Mouse (Mus musculus) CD4-positive helper T cell, adult 2 months (primary cell): ENCODE data around the gene Unkl.

Experiments used
- DNase-seq: peaks from one replicate; pipeline ENCODE4 v3.0.0-alpha.2; 2012; ENCODE audit warnings: low read depth, missing footprints, low spot score

Unkl gene

DNA sequence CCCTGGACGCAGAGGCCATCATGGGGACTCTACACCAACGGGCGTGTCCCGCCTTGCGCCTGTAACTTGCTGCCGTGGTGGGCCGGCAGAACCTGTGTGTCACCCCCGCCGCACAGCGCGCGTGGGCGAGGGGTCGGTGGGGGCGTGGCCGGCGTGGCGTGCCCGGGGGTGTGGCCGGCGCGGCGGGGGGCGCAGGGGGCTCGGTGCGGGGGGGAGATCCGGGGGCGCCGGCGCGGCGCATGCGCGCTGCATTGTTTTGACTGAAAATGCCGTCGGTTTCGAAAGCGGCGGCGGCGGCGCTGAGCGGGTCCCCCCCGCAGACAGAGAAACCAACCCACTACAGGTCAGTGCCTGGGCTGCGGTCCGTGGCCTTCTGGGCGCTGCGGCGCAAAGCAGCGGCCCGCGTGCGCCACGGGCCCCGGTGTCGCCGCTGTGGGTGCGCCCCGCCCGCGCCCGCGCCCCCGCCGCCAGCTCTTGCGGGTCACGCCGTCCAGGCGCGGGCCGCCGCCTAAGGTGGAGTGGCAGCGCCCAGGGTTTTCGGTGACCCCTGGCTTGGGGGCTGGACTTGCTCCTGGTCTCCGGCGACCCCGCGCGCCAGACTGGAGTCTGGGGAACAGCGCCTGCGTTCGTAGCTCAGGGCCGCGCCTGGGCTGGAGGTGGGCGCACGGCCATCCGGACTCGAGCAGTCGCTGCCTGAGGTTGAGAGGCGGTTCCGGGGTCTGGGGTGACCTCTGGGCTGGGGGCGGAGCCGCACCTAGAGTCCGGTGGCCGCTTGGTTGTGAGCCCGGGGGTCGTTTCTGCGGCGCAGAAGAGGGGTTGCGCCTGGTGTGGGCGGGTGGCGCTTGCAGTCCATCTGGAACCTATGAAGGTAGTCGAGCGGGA lies at the start of gene Unkl:
Unkl (plus strand) TSS at position 248 of the 882 bp plus-strand sequence.
- peak; percentile 81 for DNase-seq

GRCm38 (mm10) chr17:25138803-25139202 lies 49.4 kb upstream of the Unkl start:
- DNase-seq, result no peak

DNA sequence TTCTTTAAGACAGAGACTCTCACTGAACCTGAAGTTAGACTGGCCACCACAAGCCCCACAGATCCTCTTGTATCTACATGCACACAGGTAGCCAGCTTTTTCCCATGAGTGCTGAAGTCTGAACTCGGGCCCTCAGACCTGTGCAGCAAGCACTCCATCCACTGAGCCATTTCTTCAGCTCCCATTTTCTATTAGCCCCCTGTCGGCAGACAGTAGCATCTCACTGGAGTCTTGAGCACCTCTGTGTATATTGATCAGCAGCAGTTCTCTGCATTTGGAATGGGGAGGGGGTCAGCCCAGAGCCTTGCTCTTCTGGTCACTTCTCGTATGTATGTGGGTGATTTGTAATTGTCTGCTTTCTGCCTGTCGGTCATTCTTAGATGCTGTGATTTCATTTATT lies 48.2 kb upstream of the Unkl start:
- DNase-seq, result no peak

- no peak for DNase-seq
Observed at GRCm38 (mm10) chr17:25162161-25162560, 26.0 kb upstream of the Unkl start, which contains the start of gene Ccdc154. Ccdc154 (plus strand) TSS chr17:25162461.

- DNase-seq, result no peak
Observed at GRCm38 (mm10) chr17:25163387-25163786, 24.8 kb upstream of the Unkl start.

DNA sequence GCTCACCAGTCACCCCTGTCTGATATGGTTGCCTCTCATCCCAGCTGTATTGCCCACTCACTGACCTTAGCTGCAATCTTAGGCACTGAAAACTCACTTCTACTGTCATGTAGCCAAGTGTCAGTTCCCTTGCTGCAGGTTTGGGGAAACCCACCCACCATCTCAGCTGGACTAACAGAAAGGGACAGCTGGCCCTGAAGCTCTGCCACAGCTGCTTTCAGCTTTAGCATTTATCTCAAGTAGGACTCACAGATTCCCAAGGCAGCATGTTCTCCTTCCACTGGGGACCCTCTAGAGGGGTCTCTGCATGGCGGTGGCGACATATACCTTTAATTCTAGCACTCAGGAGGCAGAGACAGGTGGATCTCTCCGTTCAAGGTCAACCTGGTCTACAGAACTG lies 23.4 kb upstream of the Unkl start:
- DNase-seq, result no peak

GRCm38 (mm10) chr17:25165970-25166671 lies 22.1 kb upstream of the Unkl start:
- no peak for DNase-seq

DNA sequence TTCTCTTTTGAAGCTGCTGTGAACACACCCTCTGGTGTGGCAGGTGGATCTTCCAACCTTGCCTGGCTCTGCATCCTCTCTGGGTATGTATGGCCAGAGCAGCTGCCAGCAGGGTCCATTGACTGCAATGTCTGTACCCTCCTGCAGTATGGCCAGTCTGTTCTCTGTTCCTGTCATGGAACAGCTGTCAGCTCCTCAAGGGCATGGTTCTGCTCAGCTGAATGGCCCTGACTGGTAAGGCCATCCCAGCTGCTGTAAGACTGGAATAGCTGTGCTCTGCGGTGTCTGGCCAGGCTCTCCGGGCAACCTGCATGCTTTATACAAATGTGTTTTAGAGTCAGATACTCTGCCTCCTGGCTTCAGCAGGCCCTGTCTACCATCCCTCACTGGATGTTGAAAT lies 18.5 kb upstream of the Unkl start:
- DNase-seq, result no peak

GRCm38 (mm10) chr17:25172558-25172957 lies 15.6 kb upstream of the Unkl start:
- DNase-seq, result no peak

DNA sequence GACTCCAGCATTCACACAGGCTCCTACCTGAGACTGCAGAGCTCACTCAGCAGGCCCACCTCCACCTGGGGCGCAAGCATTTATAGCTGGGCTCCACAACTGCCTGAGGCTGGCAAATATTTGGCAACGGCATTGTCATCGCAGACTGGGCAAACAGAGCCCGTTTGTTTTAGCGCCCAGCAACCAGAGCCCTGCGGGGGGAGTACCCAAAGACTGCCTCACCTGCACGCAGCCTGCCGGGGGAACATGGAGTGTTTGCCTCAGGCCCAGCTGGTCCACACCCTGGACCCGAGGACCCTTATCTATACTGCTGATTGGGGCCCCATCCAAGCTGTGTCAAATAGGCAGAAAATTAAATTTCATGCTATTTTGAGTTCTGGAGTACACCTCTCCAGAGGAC lies 12.8 kb upstream of the Unkl start, which contains the start of gene Gm38655:
Gm38655 (minus strand) TSS at position 61 of the 400 bp plus-strand sequence.
- DNase-seq, result no peak

DNA sequence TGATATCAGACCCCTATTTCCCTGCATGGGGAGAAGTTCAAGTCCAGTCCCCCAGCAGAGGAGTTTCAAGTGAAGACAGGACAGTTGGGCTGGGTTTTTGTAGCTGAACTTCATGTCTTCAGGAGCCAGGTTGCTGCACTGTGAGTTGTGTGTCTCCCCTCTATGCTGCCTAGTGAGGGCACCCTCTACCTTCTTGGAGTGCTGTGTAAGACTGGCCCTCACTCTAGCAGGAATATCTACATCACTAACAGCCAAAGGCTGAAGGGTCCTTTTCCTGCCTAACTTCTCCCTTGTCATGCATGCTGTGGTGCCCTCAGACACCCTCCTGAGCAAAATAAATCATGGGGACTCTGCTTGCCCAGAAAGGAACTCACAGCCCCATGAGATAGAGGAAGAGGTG lies 5.0 kb upstream of the Unkl start:
- peak; percentile 30 for DNase-seq

DNA sequence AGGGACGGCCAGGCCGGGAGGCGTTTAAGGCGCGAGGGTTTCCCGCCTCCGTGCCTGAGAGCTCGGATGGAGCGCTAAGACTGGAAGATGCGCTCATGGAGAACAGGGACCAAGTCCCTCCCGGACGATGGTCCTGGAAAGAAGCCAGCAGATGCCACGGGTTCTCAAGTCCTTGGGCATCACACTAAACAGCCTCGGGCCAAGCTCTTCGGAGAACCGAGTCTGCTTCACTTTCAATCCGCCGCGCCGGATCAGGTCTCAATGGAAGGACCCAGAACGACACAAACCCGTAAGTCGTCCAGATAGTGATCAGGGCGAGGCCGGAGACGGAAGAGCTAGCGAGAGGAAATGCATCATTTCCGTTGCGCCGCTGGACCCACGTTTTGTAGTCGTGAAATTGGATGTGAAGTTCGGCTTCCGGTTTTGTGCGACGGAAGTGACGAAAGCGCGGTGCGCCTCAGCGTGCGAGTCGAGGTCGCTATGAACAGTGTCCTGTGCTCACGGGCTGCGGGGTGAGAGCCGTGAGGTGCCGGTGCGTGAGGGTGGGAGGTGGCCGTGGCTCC lies 4.0 kb upstream of the Unkl start, which contains the start of gene BC003965:
BC003965 (plus strand) TSS at position 426 of the 563 bp plus-strand sequence.
- peak; percentile 99 for DNase-seq

DNA sequence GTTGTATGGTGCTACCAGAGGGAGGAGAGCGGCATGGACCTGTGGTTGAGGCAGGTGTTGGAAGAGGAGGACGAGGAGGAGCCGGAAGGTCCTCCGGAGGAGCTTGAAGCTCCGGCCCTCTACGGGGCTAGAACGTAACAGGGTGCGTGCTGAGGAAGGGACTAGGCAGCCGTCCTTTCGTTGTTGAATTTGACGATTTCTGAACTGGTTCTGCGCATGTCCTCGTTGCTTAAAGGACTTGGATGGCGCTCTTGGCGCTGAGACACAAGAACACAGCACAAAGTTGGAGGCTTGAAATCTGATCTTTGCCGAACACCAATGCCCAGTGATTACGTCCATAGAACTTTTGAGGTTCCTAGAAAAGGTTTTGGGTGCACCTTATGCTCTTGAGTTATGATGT lies 3.2 kb upstream of the Unkl start:
- DNase-seq, result no peak

- no peak for DNase-seq
Observed at GRCm38 (mm10) chr17:25187784-25188149, 430 bp upstream of the Unkl start.

DNA sequence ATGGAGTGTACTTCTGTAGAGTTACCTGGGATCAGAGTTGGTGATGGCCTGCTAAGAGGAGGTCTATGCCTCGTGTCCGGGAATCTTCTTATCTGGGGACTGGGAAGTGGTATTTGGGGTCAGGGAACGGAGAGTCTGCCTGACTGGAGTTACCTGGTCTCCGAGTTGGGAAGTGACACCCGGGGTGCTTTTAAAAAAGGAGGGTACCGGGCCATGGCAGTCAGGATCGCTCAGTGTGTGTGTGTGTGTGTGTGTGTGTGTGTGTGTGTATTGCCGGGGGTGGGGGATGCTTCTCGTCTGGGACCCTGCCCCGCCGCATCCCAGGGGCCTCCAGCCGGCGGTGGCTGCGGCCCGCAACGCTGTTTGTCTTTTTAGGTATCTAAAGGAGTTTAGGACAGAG lies 894 bp downstream of the Unkl start:
- DNase-seq, result peak; percentile 34

- DNase-seq, result no peak
Observed at GRCm38 (mm10) chr17:25202401-25202800, 14.2 kb downstream of the Unkl start.

DNA sequence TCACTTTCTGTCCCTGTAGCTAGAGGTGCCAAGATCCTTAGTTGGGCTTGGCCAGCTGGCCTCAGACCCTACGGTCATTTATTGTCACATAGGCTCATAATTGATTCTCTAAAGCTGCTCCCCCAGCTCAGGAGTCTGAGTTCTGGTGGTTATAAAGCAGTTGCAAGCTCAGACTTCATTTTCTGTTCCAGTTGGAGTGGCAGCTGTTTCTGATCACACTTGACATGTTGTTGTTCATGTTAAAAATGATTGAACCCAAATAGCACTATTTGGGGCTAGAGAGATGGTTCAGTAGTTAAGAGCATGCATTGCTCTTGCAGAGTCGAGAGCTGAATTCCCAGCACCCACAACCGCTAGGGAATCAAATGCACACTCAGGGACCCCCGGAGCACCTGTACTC lies 21.8 kb downstream of the Unkl start:
- no peak for DNase-seq

DNA sequence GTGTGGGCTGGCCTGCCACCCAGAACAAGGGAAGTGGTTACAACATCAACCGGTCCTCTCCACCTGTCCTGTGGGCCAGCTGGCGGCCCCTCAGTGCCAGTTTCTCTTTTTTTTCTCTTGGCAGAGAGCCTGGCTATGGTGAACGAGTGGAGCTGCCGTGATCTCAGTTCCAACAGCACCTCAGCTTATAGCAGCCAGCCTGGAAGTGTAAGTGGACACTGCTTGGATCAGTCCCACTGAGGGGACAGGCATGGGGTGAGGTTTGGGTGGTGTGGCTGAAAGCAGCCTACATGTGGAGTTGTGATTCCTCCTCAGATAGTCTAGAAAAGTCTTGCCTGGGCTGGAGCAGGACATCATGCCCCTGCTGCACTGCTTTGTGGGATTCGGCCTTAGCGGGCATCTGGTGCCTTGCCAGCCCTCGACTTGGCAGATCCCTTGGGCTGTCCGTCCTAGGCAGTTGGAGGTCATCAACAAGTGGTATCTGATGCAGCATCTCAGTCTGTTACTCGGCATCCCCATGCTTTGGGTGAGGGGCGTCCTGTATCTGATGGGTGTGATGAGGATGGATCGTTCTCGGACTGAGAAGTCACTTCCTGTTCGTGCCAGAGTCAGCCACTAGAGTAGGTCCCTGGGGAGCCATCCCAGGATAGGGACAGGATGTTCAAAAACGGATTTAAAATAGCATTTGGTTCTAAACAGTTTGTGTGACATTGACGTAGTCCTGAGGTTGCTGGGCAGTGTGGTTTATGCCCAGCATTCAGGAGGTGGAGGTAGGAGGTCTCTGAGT lies 22.7 kb downstream of the Unkl start:
- DNase-seq, result no peak

DNA sequence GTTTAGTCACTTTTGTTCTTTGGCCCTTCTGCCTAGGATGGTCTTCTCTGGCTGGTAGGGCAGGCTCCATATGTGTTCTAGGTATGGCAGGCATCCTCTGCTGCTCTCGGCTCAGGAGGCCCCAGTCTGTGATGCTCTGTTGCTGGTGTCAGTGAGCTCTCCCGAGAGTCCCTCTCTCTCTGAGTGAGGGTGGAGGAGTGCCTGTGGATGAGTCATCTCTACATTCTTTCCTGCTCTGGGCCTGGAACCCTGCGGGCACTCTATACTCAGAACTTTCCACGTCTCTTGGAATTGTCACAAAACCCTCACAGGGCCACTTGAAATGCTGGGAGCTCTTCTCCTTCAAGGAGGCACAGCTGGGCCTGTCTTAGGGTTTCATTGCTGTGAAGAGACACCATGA lies 23.5 kb downstream of the Unkl start:
- DNase-seq, result no peak

DNA sequence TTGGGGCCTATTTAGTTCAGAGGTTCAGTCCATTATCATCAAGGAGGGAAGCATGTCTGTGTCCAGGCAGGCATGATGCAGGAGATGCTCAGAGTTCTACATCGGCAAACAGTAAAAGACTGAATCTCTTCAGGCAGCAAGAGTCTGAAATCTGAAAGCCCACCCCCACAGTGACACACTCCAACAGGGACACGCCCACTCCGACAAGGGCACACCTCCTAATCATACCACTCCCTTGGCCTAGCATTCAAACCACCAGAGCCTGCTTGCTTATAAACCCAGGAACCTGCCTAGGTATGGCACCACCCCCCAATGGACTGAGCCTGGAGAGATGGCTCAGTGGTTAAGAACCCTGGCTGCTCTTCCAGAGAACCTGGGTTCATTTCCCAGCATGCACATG lies 27.2 kb downstream of the Unkl start:
- no peak for DNase-seq

DNA sequence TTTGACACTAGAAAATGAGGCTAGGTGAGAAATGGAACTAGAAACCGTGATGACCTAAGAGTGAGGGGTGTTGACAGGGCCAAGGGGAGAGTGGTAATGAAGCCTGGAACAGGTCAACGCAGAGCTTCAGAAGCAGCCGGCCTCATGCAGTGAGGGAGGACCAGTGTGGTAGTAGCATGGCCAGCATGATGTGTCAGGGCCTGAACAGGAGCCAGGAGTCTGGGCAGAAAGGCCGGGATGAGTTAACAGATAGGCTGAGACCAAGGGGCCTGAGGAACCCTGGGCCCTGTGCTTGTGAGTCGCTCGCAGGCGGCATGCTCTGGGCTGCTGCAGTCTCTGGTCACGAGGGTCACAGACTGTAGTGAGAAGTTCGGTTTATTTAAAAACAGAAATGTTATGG lies 30.8 kb downstream of the Unkl start:
- no peak for DNase-seq
